Mouse (Mus musculus) c-Kit-positive CD71-negative TER-119-negative erythroid progenitor cells, embryonic 14.5 days (primary cell): ENCODE measurements around the gene Aoah.

Source experiments
- DNase-seq: peaks from one replicate; pipeline ENCODE4 v3.0.0-alpha.2; 2013; ENCODE audit warnings: low read depth

The Aoah gene

GRCm38 (mm10) chr13:20793901-20794300 is at the start of gene Aoah:
TSS of gene Aoah (plus strand) at chr13:20794113.
- no peak for DNase-seq

- DNase-seq: no peak
Observed at GRCm38 (mm10) chr13:20754843-20755242, 39.1 kb upstream of the Aoah start.

GRCm38 (mm10) chr13:20783648-20784047 is 10.3 kb upstream of the Aoah start:
- DNase-seq: no peak

- no peak for DNase-seq
Observed at GRCm38 (mm10) chr13:20784060-20784459, 9.9 kb upstream of the Aoah start.

- DNase-seq: no peak
Observed at GRCm38 (mm10) chr13:20785960-20786359, 8.0 kb upstream of the Aoah start.

GRCm38 (mm10) chr13:20786825-20787245 is 7.1 kb upstream of the Aoah start:
- DNase-seq: no peak

- DNase-seq: no peak
Observed at GRCm38 (mm10) chr13:20787952-20788351, 6.0 kb upstream of the Aoah start.

GRCm38 (mm10) chr13:20796651-20797050 is 2.7 kb downstream of the Aoah start:
- no peak for DNase-seq

GRCm38 (mm10) chr13:20798536-20798935 is 4.6 kb downstream of the Aoah start:
- no peak for DNase-seq

GRCm38 (mm10) chr13:20799772-20800171 is 5.9 kb downstream of the Aoah start:
- DNase-seq: no peak

- no peak for DNase-seq
Observed at GRCm38 (mm10) chr13:20800569-20800968, 6.7 kb downstream of the Aoah start.

GRCm38 (mm10) chr13:20811782-20812406 is 18.0 kb downstream of the Aoah start:
- DNase-seq: no peak

- no peak for DNase-seq
Observed at GRCm38 (mm10) chr13:20816385-20816784, 22.5 kb downstream of the Aoah start.

GRCm38 (mm10) chr13:20820712-20821328 is 26.9 kb downstream of the Aoah start:
- DNase-seq: no peak

GRCm38 (mm10) chr13:20828728-20829127 is 34.8 kb downstream of the Aoah start:
- no peak for DNase-seq

- DNase-seq: no peak
Observed at GRCm38 (mm10) chr13:20829181-20829900, 35.4 kb downstream of the Aoah start.

- no peak for DNase-seq
Observed at GRCm38 (mm10) chr13:20855893-20856292, 62.0 kb downstream of the Aoah start.

- no peak for DNase-seq
Observed at GRCm38 (mm10) chr13:20899372-20899771, 105.5 kb downstream of the Aoah start.

GRCm38 (mm10) chr13:20900396-20900971 is 106.6 kb downstream of the Aoah start:
- no peak for DNase-seq

GRCm38 (mm10) chr13:20900972-20901457 is 107.1 kb downstream of the Aoah start:
- DNase-seq: no peak

GRCm38 (mm10) chr13:20901634-20902135 is 107.8 kb downstream of the Aoah start:
- DNase-seq: no peak

- no peak for DNase-seq
Observed at GRCm38 (mm10) chr13:20904118-20904517, 110.2 kb downstream of the Aoah start.

- no peak for DNase-seq
Observed at GRCm38 (mm10) chr13:20905195-20905594, 111.3 kb downstream of the Aoah start.
